Mouse (Mus musculus) megakaryocyte, embryonic 14.5 days (primary cell): ENCODE results near the gene Fgfr2.

Experiments
- FLI1 ChIP-seq: IDR thresholded peaks from 2 replicates; pipeline ENCODE4 v1.6.1; 2012; ENCODE audit warnings: low read length, inconsistent platforms, mixed read lengths
- GATA1 ChIP-seq: IDR thresholded peaks from 3 replicates; pipeline ENCODE4 v1.6.1; 2012; ENCODE audit warnings: mixed read lengths, low read length, inconsistent platforms, borderline replicate concordance

- TF ChIP-seq GATA1 (no peak), FLI1 (no peak)
Measured at GRCm38 (mm10) chr7:131975867-131976266, 1147.3 kb downstream of the Fgfr2 start.
